Mouse (Mus musculus) brain, embryonic 14.5 days (tissue): ENCODE results near the gene Lpar3.

ENCODE experiments used
- CTCF ChIP-seq: fragments of 200-500 bp; IDR thresholded peaks from 2 replicates; pipeline ENCODE4 v1.5.1; 2012; ENCODE audit warnings: inconsistent platforms, mild to moderate bottlenecking, moderate library complexity, borderline replicate concordance; ENCODE audit not compliant: insufficient read depth, insufficient read length; ENCODE audit errors: extremely low read depth
- POLR2A ChIP-seq: fragments of 200-500 bp; IDR thresholded peaks from 2 replicates; pipeline ENCODE4 v1.6.1; 2012; ENCODE audit warnings: mild to moderate bottlenecking, inconsistent platforms, borderline replicate concordance; ENCODE audit not compliant: poor library complexity, insufficient read depth, insufficient read length, severe bottlenecking; ENCODE audit errors: extremely low read depth

DNA sequence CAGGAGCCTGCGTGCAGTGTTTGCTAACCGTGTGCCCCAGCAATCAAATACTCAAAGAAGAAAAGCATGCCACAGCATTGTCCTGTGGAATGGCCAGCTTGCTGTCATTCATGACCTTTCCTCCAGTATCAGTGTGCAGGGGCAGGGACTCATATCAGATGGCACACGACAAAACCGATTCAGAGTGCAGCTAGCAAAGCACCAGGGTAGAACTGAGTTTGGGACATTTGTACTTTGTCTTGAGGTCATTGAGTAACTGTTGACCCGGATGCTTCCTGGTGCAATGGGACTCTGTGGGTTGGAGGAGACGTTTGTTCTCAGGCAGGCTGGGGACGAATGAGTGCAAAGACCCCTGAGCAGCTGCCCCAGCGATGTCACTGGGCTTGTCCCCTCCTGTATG is 29.1 kb downstream of the Lpar3 start:
- TF ChIP-seq CTCF (no peak), POLR2A (no peak)
